Mouse (Mus musculus) bone marrow, adult 2 months (tissue): ENCODE data around the gene Egflam.

Experiments
- CTCF ChIP-seq: fragments of 200-500 bp; IDR thresholded peaks from 2 replicates; pipeline ENCODE4 v1.5.1; 2011; ENCODE audit warnings: low read length, control low read depth; ENCODE audit not compliant: control insufficient read depth, insufficient read depth
- POLR2A ChIP-seq: fragments of 200-500 bp; IDR thresholded peaks from 2 replicates; pipeline ENCODE4 v1.6.1; 2011; ENCODE audit warnings: low read depth, mild to moderate bottlenecking, control low read depth, low read length, borderline replicate concordance; ENCODE audit not compliant: control insufficient read depth

- no peak for TF ChIP-seq CTCF
- TF ChIP-seq POLR2A = no peak
Measured at GRCm38 (mm10) chr15:7172875-7173274, 225.3 kb downstream of the Egflam start.
